Mouse (Mus musculus): Measurements from ENCODE around the gene Akap13.

DNA sequence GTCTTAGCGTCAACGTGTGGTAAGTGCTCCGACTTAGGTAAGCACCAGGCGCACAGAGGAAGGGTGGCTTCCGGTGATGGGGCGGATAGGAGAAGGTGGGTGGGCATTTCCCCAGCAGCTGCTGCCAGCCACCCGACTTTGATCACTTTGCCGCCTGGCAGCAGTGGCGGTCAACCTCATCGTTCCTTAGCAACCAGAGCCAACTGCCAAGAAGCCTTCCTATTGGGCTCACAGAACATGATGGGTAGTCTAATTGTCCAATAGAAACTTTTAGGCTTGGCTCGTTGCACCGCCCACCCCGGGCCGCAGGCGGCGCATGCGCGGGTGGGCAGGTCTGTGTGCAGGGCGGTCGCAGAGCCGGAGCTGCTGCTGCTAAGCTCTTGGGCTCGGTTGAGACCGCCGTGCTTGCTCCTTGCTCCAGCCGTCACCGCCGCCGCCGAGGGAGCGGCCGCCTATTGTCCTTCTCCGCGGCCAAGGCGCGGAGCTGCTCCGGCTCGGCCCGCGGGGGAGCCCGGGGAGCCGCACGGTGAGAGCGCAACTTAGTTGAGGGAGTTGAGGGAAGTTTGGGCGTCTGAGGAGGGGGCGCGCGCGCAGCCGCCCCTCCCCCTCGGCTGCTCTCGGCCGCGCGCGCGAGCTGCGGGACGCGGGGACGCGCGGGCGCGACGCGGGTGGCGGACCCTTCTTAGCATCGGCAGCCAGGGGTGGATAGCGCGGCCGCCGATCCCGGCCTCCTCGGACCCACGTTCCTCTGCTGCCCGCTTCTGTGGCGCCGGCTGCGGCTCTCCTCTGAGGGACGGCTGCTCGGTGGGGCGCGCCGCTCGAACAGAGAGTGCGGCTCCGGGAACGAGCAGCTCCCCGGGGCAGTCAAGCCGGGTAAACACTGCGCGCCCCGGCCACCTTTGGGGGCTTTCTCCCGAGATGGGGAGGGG, at the start of gene Akap13:
- TF ChIP-seq POLR2A (IDR thresholded peaks at IDR 0.05; ENCODE audit: borderline replicate concordance, extremely low read depth, low read depth, low read length) (peak; percentile 80), CTCF (IDR thresholded peaks at IDR 0.05; ENCODE audit: insufficient read depth, low read length) (no peak)
